Comparison of ENCODE assay signal across 14 mouse cellular contexts in genomic region chr16:36665782-36666181, GRCm38 (mm10). TPM values are rescaled to one million over a fixed set of nuclear protein-coding genes. Genes with fewer than 3 reads are reported as not detected.
DNase-seq lines count a peak whose midpoint lies in the region; ATAC-seq lines count a peak whose summit lies in the region.
"Had no signal": no experiment of that assay in that cellular context is flagged by ENCODE, and none has a peak within 500 bp of the region (broad histone marks: within the 10 kb centered on the region; RNA-seq: fewer than 3 reads in every experiment).

Cd86 (minus strand) TSS chr16:36666081.

- intact Hi-C loops in heart, postnatal 25 days (cut with DNase I), result no loop called here

- ATAC-seq in CD4-positive, CD25-positive, alpha-beta regulatory T cell, adult 4 months, result peak; percentile 44
- ATAC-seq in hindbrain, embryonic 12.5 days (ENCODE audit: low FRiP score), result no peak
- ATAC-seq: forebrain, embryonic 16.5 days had no signal

- no peaks in the 10 kb centered on the region for H3K27me3 ChIP-seq in hindbrain, embryonic 12.5 days
- H3K27me3 ChIP-seq: hindbrain, embryonic 15.5 days had no signal

- no peak within 1 kb of the TSS for H3K4me2 ChIP-seq in hindbrain, embryonic 12.5 days (replicated peaks)
- H3K4me2 ChIP-seq: hindbrain, embryonic 15.5 days had no signal

- H3K27ac ChIP-seq in hindbrain, embryonic 12.5 days, result no peak within 1 kb of the TSS
- H3K27ac ChIP-seq: hindbrain, embryonic 15.5 days; stomach, postnatal 0 days had no signal

- no peaks in the 10 kb centered on the region for H3K36me3 ChIP-seq in hindbrain, embryonic 12.5 days
- H3K36me3 ChIP-seq: hindbrain, embryonic 15.5 days had no signal

- H3K4me3 ChIP-seq in hindbrain, embryonic 12.5 days, result no peak within 1 kb of the TSS
- H3K4me3 ChIP-seq: hindbrain, embryonic 15.5 days had no signal

- 83% methylated on average over 13 of the region's 13 CpGs for WGBS in hindbrain, embryonic 12.5 days

- peak; percentile 18 to 22 for DNase-seq in heart, adult 9 months (ENCODE audit: low spot score in 2 of 2)
- DNase-seq in heart, postnatal 25 days (ENCODE audit: low spot score), result no peak
- DNase-seq in induced T-regulatory cell, adult 2 months (ENCODE audit: low read depth), result peak; percentile 70
- DNase-seq in naive thymus-derived CD4-positive, alpha-beta T cell, adult 2 months (ENCODE audit: low read depth), result peak; percentile 71
- DNase-seq in right cerebral cortex, postnatal 14 days, result no peak
- no peak for DNase-seq in right cerebral cortex, postnatal 36 days (ENCODE audit: low spot score in 2 of 2)
- DNase-seq: adrenal gland, postnatal 14 days; embryo, embryonic 11 days; layer of hippocampus, postnatal 36 days had no signal

- H3K4me1 ChIP-seq in hindbrain, embryonic 12.5 days, result no peaks in the 10 kb centered on the region
- H3K4me1 ChIP-seq: hindbrain, embryonic 15.5 days had no signal

- H3K9ac ChIP-seq in hindbrain, embryonic 12.5 days, result no peak within 1 kb of the TSS
- H3K9ac ChIP-seq: hindbrain, embryonic 15.5 days had no signal

- H3K9me3 ChIP-seq in hindbrain, embryonic 12.5 days (replicated peaks), result no peaks in the 10 kb centered on the region
- H3K9me3 ChIP-seq: hindbrain, embryonic 15.5 days had no signal

RNA-seq across cellular contexts. Expression of gene Cd86, which starts in this region (rescaled TPM):
- 1 to 10 TPM; 1.4 to 1.6 TPM for total RNA-seq in heart, postnatal 25 days (2021)
- polyA plus RNA-seq in CD4-positive, CD25-positive, alpha-beta regulatory T cell, adult 4 months (2017; shearing (Covaris generic)), result 10 to 100 TPM; 41.5 to 52.1 TPM
- 1.7 and 2.0 TPM in 2 replicates for polyA plus RNA-seq in hindbrain, embryonic 12.5 days (2016; fragmentation: Nextera tagmentation; extraction: Ambion mirVana)

Comparison
In these comparisons a context has a peak if more than half of its experiments do, and no peak if none do; other contexts are left out.
1. RNA of gene Cd86 (polyA plus RNA-seq): 41.5 to 52.1 TPM in CD4-positive, CD25-positive, alpha-beta regulatory T cell, adult 4 months; 1.7 to 2.0 TPM in hindbrain, embryonic 12.5 days; every median in the first group is over 10 times any median in the second.
2. DNase-seq: peak in heart, adult 9 months (2 of 2), induced T-regulatory cell, adult 2 months (single experiment) and naive thymus-derived CD4-positive, alpha-beta T cell, adult 2 months (single experiment); none in heart, postnatal 25 days (single experiment), right cerebral cortex, postnatal 14 days (single experiment) and right cerebral cortex, postnatal 36 days (0 of 2).